Mouse (Mus musculus): Measurements from ENCODE around the gene Fyn.

Fyn gene

DNA sequence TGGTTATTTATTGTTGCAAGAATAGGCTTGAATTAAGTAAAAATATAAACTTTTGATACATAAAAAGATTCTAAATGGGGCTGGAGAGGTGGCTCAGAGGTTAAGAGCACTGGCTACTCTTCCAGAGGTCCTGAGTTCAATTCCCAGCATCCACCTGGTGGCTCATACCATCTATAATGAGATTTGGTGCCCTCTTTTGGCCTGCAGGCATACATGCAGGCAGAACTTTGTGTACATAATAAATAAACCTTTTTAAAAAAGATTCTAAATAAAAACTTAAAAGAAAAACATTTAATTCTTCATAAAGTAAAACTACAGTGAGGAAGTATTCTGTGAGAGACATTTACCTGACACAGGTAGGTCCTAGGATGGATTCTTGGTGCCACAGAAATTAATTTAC is 73.0 kb downstream of the Fyn start:
- no peak for DNase-seq (ENCODE audit: low spot score in 2 of 2)

DNA sequence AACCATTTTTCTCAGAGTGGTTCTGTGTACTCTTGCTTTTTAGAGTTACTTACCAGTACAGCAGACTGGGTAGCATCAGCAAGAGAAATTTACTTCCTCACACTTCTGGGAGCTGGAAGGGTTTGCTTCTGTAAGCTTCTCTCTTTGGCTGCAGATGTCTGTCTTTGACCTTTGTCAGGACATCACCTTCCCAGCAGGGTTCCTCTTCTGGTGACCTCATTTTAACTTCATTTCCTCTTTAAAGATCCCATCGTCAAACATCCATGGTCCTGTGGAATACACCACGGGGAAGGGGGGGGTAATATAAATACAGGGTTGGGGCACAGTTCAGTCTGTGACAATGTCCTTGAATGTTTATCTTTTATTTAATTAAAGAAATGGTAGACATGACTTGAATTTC is 74.5 kb downstream of the Fyn start:
- DNase-seq (ENCODE audit: low spot score in 2 of 2) = no peak

DNA sequence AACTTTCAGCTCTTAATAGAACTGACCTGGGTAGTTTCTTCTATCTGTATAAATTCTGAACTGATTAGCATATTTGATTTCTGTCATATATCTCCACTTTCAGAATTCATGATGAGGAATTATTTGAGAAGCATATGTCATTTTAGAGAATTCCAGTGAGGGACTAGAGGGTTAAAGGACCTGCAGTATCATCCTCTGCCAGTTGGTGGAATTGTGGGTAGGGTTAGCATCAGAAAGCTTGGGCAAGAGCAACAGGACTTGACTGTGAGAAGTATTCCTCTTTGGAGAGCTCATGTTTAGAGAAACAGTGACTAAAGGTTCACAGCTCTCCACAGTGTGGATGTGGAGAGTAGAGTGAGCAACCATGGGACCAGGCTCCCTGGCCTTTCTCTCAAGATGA is 75.3 kb downstream of the Fyn start:
- no peak for DNase-seq (ENCODE audit: low spot score in 2 of 2)

DNA sequence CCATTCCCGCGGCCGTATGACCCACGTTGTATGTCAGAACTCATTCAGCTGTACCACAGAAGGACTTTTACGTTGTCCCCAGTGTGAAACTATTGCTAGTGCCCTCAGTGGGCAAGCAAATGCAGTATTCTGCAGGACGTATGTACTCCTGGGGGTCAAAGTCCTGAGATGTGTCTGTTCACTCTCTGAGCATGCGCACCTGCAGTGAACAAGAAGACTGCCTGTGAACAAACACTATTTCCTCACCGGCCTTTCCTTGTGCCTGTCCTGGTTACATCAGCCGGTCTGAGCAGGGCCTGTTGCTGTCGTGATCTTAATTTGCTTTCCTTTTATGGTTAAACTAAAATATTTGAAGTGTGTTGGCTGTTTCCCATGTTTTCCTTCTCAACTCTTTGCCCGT is 77.2 kb downstream of the Fyn start:
- DNase-seq (ENCODE audit: low spot score in 2 of 2) = no peak

DNA sequence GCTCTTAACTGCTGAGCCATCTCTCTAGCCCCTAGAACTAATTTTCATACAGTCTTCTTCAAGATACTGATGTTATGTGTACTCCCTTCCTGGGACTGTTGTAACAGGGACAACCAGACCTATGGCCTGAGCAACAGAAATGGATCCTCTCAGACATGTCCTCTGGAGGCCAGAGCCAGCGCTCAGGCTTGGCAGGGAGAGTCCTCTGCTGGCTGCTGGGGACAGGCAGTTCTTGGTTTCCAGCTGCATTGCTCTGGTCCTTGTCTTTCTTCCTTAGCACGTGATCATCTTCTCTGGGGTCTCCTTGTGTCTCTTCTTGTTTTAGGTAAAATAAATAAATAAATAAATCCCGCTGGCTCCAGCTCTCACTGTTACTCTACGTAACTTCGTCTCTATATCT is 78.1 kb downstream of the Fyn start:
- no peak for DNase-seq (ENCODE audit: low spot score in 2 of 2)

DNA sequence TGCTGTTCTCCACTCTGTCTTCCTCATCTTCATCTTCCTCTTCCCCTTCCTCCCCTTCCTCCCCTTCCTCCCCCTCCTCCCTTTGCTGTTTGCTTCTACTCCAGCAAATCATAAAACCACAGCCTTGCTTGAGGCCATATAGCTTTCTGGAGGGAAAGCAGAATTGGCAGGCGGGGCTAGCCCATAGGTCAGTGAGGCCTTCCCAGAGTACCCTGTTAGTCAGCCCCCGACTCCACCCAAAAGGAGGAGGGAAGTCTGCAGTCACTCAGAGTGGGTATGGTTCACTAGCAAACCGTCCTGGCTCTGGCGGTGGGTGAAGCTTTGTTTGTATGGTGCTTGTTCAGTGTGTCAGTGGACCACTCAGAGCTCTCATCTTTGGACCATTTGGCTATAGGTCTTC is 80.5 kb downstream of the Fyn start:
- DNase-seq (ENCODE audit: low spot score in 2 of 2) = no peak

DNA sequence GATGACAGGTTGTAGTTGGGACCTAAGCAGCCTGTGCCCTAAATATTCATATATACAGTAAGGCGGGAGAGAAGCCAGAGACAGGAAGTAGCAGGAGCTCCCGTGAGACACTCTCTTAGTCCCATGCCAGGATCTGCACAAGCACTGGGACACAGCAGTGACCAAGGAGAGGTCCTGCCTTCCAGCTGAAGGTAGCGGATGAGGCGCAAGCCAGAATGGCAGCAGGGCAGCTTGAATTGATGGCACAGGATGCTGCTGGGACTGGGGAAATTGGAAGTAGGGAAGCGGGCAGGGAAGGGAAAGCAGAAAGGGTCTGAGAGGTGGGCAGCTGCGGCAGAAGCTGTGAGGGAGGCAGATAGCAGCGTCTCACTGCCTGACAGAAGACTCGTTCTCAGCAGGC is 81.7 kb downstream of the Fyn start:
- no peak for DNase-seq (ENCODE audit: low spot score in 2 of 2)

DNA sequence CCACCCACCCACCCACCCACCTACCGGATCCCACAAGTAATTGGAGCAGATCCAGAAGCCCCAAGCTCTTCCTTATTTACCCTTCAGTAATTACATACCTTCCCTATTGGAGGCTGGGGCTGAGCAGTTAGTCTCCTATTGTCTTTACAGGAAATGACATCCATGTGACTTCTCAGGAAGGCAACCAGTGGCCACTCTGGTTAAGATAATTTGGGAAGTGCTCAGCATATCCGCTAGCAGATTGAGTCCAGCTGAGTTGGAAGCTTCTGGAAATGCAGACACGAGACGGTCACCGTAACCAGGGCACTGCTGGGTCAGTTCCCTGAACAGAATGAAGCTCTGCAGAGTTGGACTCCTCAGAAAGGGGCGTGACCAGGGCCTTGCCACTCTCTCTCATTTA is 82.4 kb downstream of the Fyn start:
- no peak for DNase-seq (ENCODE audit: low spot score in 2 of 2)

DNA sequence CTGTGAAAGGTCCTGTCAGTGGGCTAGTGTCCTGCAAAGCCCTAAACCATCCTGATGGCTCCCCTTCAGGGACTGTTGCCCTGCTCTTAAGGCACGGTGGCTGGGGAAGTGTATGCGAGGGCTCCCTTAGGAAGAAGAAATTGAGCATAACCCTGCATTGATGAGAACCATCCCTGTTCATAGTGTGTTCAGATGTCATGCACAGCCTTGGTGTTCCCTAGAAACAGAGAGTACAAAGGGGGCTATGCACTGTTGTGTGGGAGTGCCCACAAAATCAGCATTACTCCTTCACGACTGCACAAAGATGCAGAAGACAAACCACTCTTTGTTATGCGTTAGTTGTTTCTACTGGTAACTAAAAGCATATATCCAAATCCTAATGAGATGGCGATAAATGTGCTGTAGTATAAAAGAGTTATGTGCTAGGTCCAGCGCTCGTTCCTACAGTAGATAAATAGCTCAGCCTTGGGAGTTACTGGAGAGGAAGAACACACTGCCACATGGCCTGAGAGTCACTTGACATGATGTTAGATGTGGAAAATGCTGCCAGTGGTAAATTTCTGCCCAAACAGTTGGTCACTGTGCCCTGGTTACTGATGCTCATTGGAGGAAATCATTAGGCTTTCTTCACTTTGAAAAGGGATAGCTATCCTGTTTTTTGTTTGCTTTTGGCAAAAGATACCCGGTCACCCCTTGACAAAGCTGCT is 83.4 kb downstream of the Fyn start:
- no peak for DNase-seq (ENCODE audit: low spot score in 2 of 2)

DNA sequence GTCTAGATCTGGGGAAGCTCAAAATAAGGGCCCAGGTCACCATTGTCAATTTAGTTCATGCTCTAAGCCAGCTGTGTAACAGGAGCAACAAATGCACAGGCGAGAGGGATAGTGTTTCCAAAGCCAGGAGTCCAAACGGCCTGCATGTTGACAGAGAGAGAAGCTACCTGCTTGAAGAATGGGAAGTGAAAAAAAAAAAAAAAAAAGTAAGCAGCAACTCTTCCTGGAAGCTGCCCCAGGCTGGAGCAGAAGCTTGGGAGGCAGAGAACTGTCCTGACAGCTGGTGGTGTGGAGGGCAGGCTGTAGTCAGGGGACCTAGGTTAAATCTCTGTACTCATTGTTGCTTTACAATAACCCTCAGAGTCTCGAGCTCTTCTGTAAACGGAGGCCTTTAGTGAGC is 86.7 kb downstream of the Fyn start:
- no peak for DNase-seq (ENCODE audit: low spot score in 2 of 2)

DNA sequence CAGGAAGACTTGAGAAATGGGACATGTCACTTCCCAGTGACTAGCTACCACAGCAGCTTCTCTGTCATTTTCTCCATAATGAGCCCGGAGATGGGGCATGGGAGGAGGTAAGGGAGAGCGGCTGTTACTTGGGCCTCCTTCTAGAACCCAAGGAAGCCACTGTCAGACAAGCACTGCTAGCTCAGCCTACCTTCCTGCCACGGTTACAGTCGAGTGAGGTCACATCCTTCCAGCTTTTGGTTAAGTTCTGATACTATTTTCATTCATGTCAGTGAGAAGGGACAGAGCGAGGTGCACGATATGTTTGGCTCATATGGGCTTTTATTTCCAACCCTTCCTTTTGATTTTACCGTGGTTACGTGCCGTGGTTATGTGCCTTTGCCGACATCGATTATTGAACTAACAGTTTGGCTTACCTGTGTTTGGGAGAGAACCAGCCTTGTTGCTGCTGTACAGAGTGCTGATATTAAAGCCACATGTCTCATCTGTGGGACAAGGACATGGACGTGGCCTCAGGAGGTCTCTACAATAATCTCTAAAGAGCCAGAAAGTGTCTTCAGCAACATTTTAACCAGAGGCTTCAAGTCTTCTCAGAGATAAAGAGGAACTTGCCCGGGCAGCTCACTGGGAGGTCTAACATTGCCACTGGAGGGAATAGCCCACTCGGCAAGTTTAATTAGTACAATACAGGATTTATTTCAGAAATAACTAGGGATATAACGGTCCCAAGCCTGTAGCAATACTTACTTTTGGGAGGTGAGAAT is 87.4 kb downstream of the Fyn start:
- no peak for DNase-seq (ENCODE audit: low spot score in 2 of 2)

DNA sequence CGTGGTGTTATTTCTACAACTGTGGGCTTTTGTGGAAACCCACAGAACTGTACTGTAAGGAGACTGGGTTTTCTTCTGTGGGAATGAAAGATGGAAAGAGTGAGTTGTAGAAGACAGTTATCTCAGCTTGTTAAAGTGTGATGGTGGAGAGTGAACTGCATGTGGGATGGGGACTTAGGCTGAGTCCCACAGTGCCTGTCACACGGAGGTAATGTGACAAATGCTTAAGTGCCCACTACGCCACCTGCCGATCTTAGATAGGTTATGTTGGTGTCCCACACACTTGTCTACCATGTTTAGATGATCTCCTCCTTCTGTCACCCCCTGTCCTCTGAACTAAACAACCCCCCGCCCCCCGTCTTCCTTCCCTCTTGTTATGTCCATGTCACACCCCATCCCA is 88.1 kb downstream of the Fyn start:
- no peak for DNase-seq (ENCODE audit: low spot score in 2 of 2)

DNA sequence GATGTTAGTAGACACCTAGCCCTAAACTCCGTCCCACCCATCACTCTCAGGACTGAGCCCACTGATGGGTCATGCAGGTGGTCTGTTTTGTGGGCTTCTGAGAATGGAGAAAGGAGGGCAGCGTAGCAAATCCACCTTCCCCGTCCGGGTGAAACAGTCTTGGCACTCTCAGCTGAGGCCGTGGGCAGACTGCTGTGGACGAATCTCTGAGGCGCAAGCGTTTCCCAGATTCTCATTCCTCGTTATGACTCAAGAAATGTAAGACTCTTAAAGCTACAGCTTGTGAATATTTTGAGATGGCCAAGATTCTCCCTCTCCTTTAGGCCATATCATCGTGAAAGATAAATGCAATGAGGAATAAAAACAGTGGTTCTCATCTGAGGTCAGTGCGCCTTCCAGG is 88.6 kb downstream of the Fyn start:
- no peak for DNase-seq (ENCODE audit: low spot score in 2 of 2)

DNA sequence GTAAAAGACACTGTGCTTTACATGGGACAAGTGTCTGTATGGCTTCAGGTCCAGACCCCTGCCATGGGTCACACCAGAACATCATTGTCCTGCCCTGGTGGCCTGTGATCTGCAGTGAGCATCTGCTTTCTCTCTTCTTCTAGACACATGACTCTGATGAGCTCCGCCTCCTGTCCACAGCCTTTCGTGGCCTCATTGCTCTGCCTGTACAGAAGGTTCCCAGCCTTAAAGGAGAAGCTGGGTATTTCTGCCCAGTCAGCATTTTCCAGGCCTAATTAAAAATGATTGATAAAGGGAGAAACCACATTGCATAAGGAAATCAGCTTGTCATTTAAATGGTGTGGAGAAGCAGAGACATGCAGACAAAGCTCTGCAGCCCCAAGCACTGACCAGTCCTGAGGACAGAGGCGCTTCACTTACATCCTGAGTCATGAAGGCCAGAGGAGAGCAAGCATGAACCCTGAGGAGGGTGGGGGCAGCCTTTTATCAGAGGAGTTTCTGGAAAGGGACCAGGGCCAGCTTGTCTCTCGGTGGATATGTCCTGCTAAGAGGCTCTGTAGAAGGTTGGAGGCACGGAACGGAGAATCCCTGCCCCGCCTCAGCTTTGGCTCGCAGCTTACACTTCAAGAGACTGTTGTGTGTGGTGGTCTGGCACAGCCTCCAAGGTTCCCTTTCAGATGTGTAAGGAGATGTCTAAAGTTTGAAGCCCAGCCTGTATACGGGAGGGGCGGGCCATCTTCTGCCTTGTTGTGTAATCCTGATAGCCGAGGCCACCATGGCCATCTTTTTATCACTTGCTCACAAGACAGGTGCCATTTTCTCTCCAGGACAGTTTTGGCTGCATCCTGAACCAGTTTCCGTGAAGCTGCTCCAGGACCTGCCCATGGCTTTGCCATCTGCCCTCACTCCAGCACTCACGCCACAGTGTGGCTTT is 90.4 kb downstream of the Fyn start:
- DNase-seq (ENCODE audit: low spot score in 2 of 2) = no peak

DNA sequence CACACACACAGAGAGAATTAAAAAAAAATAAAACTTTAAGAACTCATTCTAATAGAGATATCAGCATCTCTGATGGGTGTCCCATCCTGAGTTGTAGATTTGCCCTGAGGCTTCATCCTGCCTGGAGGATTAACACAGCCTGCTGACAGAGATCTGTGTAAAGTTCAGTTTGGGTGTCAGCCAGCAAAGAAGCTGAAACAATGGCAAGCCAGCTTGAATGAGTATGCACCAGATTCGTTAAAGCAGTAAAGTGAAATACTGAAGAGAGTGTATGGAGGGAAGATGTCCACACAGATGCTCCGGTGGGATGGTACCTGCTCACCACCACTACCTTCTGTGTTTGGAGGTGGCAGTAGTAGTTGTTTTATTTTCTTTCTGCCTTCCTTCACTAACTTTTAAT is 92.0 kb downstream of the Fyn start:
- DNase-seq (ENCODE audit: low spot score in 2 of 2) = no peak

DNA sequence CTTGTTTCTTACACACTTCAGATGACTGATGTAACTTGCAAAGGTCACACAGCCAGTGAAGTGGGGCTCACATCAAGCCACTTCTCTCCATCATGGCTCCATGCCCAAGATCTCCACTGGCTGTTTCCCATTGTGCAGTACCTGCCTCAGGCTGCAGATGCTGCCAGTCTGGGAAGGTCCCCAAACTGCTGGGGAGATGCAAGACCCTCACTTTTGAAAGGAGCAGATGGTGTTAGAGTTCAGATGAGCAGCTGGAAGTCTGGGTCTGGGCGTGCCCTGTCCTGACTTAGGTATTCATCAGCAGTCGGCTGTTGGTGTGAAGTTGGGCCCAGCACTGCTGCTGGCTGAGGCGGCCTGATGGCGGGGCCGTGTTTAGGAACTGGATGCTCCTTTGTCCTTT is 93.3 kb downstream of the Fyn start:
- no peak for DNase-seq (ENCODE audit: low spot score in 2 of 2)

DNA sequence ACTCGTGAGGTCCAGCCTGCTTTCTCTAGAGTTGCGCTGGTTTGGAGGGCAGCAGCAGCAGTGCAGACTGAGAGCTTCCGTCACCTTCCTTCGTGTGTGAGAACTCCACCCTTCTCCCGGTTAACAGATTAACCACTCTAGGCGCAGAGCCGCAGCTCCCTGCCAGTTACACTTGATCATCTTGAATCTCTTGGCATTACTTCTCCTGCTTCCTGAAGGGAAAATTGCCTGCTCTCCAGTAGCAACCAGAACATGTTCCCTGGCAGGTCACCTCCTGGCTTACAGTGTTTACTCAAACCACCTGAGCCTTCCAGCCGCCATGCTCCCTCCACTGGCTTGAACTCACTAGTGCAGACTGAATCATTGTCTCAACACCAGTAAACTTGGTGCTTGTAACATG is 94.1 kb downstream of the Fyn start:
- no peak for DNase-seq (ENCODE audit: low spot score in 2 of 2)

DNA sequence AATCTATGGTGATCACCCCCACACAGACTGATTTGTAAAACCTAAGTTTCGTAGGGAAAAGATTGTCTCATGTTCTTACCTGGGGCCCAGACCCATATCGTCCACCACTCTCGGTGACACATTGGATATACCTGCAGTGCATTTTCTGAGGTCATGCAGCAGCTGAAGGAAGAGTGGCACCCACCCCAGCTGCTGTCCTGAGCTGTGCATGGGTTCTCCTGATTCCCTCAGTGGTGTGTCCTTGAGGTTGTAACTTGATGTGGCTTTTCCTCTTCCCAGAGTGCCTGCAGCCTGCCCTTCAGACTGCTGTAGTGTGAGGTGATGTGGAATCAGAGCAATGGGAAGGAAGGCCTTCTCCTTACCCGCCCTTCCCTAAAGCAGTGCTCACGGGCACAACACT is 95.7 kb downstream of the Fyn start:
- DNase-seq (ENCODE audit: low spot score in 2 of 2) = no peak

DNA sequence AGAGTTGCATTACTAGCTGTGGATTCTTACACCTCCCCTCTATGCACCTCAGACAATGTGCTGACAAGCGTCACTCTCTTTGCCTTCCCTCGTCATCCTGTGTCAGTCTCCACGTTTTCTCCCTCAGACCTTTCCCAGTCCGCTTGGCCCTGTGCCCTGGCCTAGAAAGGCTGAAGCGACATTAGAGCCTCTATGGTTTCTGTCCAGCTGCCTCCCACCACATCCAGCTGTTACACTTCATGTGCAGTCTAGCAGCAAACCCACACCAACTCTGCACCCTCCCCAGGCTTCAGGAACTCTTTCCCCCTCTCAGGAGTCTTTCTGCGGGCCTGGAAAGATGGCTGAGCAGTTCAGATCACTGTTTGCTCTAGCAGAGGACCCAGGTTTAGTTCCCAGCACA is 98.7 kb downstream of the Fyn start:
- no peak for DNase-seq (ENCODE audit: low spot score in 2 of 2)

DNA sequence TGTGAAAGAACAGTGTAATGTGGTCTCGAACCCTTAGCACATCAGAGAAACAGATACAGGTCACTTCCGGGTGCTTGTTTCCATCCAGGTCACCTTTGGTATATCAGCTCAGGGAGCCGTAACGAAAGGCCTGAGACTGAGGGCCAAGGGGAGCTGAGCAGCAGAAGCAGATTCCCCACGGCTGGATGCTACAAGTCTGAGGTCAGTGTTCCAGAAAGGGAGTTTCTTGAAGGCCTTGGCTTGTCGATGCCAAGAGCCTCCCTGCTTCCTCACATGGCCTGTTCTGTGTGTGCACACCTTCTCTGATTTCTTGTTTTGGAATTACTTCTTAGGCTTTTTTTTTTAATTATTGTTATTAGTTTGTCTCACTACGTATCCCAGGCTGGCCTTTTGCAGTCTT is 99.2 kb downstream of the Fyn start:
- DNase-seq (ENCODE audit: low spot score in 2 of 2) = no peak

DNA sequence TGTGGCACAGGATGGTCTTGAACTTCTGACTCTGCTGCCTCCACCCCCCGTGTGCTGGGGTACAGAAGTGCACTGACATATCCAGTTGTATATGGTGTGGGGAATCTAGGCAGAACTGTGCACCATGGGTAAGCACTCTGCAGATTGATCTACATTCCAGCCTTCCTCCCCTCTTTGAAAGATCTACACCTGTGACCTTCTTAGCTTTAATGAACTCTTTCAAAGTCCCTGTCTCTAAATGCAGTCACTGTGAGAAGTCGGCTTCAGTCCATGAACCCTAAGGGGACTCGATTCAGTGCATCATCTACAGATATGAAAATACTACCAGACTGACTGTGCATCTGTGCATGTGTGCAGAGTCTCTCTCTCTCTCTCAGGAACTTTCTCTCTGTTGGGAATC is 99.9 kb downstream of the Fyn start:
- no peak for DNase-seq (ENCODE audit: low spot score in 2 of 2)

DNA sequence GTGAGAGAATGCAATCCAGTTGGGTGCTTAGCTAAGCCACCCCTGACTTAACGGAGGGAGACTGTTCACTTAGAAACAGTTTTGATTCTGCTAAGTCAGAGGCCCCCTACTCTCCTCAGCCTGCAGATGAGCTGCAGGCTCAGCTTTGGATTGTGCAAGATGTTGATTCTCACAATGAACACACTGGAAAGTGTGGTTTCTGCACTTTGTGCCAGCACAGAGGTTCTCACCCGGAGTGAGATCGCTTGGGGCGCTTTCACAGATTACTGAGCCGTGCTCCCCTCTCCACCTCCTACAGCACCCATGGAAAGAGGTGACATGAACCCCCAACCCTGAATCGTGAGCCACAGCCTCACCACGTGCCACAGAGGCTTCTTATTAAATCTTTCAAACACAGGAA is 100.7 kb downstream of the Fyn start:
- no peak for DNase-seq (ENCODE audit: low spot score in 2 of 2)

DNA sequence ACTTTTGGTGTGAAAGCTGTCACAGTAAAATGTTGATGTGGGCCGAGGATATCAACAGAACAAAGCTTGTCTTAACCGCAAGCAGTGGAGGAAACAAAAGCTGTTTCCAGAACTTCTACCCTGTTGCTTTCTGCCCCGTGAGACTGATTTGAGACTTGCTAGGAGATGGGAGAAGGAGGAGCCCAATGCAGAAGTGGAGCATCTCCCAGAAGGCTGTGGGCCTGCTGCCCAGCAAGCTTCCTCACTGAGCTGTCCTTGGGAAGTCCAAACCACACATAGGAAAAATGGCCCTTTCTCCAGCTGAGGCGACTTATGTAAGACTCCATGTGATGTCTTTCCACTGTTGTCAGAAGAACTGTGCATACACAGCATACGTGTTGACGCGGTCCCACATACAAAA is 101.7 kb downstream of the Fyn start:
- no peak for DNase-seq (ENCODE audit: low spot score in 2 of 2)

Measured in cerebellum, postnatal 4 days (tissue).